Mouse (Mus musculus) bone marrow, adult 2 months (tissue): Measurements from ENCODE around the gene 1700123O20Rik.

ENCODE experiments used
- CTCF ChIP-seq: fragments of 200-500 bp; IDR thresholded peaks from 2 replicates; pipeline ENCODE4 v1.5.1; 2011; ENCODE audit warnings: low read length, control low read depth; ENCODE audit not compliant: control insufficient read depth, insufficient read depth
- POLR2A ChIP-seq: fragments of 200-500 bp; IDR thresholded peaks from 2 replicates; pipeline ENCODE4 v1.6.1; 2011; ENCODE audit warnings: low read depth, mild to moderate bottlenecking, control low read depth, low read length, borderline replicate concordance; ENCODE audit not compliant: control insufficient read depth

GRCm38 (mm10) chr14:54669381-54669780 is 16.6 kb upstream of the 1700123O20Rik start:
- peak; percentile 68 for TF ChIP-seq CTCF
- TF ChIP-seq POLR2A = no peak
